Mouse (Mus musculus) forebrain, embryonic 14.5 days (tissue): ENCODE data around the gene H2-DMa. TPM values are rescaled to one million over a fixed set of nuclear protein-coding genes. Genes with fewer than 3 reads are reported as not detected.

Source experiments
- ATAC-seq: fragments of 200-750 bp; cut with Nextera tagmentation; 2 replicates; pipeline ENCODE4 v1.8.0; 2017; ENCODE audit warnings: mild to moderate bottlenecking, moderate library complexity
- DNase-seq: peaks from one replicate; pipeline ENCODE4 v3.0.0-alpha.2; 2015; ENCODE audit warnings: low spot score
- H3K27ac ChIP-seq: fragments of 300-500 bp; sonication (generic); 2 replicates; pipeline ENCODE4 v1.5.1; 2014; ENCODE audit warnings: low read depth, mild to moderate bottlenecking, control low read depth, low read length, moderate library complexity
- H3K27me3 ChIP-seq: fragments of 300-500 bp; sonication (generic); replicated peaks from 2 replicates; pipeline ENCODE4 v1.6.1; 2014; ENCODE audit warnings: low read length, control low read depth, mixed read lengths; ENCODE audit not compliant: control insufficient read depth, insufficient read depth
- H3K36me3 ChIP-seq: fragments of 300-500 bp; sonication (generic); 2 replicates; pipeline ENCODE4 v1.6.1; 2014; ENCODE audit warnings: low read length, control low read depth; ENCODE audit not compliant: control insufficient read depth, insufficient read depth
- H3K4me1 ChIP-seq: fragments of 300-500 bp; sonication (generic); 2 replicates; pipeline ENCODE4 v1.6.1; 2014; ENCODE audit warnings: antibody characterized with exemption, low read length, control low read depth; ENCODE audit not compliant: control insufficient read depth, insufficient read depth
- H3K4me2 ChIP-seq: fragments of 300-500 bp; sonication (generic); 2 replicates; pipeline ENCODE4 v1.6.1; 2014; ENCODE audit warnings: mild to moderate bottlenecking, control low read depth, low read length
- H3K4me3 ChIP-seq: fragments of 300-500 bp; sonication (generic); 2 replicates; pipeline ENCODE4 v1.5.1; 2014; ENCODE audit warnings: low read depth, low read length, control low read depth
- H3K9ac ChIP-seq: fragments of 300-500 bp; sonication (generic); 2 replicates; pipeline ENCODE4 v1.6.1; 2014; ENCODE audit warnings: mild to moderate bottlenecking, low read length, control low read depth, moderate library complexity
- H3K9me3 ChIP-seq: fragments of 300-500 bp; sonication (generic); replicated peaks from 2 replicates; pipeline ENCODE4 v1.6.1; 2016; ENCODE audit warnings: low read length, control low read depth, mixed read lengths; ENCODE audit not compliant: control insufficient read depth
- WGBS: fragments of 180-500 bp; shearing (Covaris S2); extraction: QIAGEN DNeasy Blood & Tissue Kit; methylation state at CpG from one replicate; pipeline ENCODE4 v1.1.7; 2014; 5-methylcytosine and 5-hydroxymethylcytosine counted together
- polyA plus RNA-seq: library from polyadenylated mRNA; unstranded; fragments of >200 nt; fragmentation: Nextera tagmentation; extraction: Ambion mirVana; gene quantifications from 2 replicates; pipeline ENCODE4 v1.2.1, GENCODE M21; 2014

The H2-DMa gene
- polyA plus RNA-seq, 1 experiment from 2014 or later: 11.6 TPM

DNA sequence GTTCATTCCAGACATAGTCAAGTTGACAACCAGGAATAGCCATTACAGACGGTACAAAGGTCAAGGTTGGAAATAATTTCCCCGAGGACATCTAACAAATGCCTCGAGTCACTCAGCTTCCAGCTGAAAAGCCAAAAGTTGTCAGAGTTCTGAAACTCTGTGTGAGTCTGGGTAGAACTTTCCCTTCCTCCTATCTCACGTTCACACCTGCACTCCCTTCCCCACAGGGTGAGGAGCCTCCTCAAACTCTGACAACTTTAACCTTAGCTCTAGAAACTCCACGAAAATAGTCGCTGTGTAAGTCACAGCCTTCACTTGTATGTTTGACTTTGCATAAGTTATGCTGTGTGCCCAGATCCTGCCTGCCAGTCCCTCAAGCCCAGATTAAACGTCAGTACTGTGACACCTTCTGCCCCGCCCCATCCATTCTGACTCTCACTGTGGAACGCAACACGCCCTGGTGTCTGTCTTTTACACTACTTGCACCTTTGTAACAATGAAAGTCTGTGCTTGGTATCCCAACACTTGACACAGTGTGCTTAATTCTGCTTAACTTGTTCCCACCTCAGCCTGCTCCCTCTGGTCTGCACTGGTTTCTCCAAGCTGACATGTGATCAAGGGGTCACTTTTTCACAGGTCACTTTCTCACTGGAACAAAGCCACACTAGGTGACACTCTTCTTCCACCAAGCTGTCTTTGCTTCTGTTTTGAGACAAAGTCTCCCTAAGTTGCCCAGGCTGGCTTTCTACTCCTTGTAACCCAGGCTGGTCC lies 20.4 kb upstream of the H2-DMa start:
- no peak overlapping the region for H3K4me2 ChIP-seq
- H3K36me3 ChIP-seq: no peaks in the 10 kb centered on the region
- no peak overlapping the region for H3K9ac ChIP-seq
- no peak for ATAC-seq
- H3K27ac ChIP-seq: no peak overlapping the region
- no peaks in the 10 kb centered on the region for H3K4me1 ChIP-seq
- 63% methylated on average over 10 of the region's 10 CpGs for WGBS
- H3K9me3 ChIP-seq: no peaks in the 10 kb centered on the region
- no peaks in the 10 kb centered on the region for H3K27me3 ChIP-seq
- no peak for DNase-seq
- no peak overlapping the region for H3K4me3 ChIP-seq

DNA sequence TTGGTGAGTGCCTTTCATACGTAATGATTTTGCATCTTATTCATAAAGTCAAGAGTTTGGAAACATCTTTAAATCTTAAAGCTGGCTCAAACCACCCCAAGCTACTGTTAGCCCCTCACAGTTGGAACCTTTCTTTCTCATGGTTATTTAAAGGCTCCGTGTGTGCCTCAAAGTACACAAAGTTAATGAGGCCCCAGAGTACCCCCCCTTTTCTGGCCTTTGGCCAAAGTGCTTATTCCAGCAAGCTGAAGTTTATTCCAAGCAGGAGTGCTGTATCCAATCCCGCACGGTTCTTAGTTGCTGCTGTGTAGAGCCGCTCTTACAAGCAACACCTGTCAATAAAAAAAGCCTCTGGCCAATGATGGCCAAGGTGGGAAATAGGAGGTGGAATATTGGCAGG lies 19.8 kb upstream of the H2-DMa start:
- Histone ChIP-seq H3K9me3 (no peaks in the 10 kb centered on the region), H3K4me3 (no peak overlapping the region), H3K4me1 (no peaks in the 10 kb centered on the region), H3K36me3 (no peaks in the 10 kb centered on the region), H3K27me3 (no peaks in the 10 kb centered on the region), H3K27ac (no peak overlapping the region), H3K4me2 (no peak overlapping the region), H3K9ac (0 out of 2 replicates have a peak overlapping the region, but pooled peaks have one; percentile 1)
- peak; percentile 58 for DNase-seq
- 21% methylated on average over 5 of the region's 5 CpGs for WGBS
- ATAC-seq: no peak

DNA sequence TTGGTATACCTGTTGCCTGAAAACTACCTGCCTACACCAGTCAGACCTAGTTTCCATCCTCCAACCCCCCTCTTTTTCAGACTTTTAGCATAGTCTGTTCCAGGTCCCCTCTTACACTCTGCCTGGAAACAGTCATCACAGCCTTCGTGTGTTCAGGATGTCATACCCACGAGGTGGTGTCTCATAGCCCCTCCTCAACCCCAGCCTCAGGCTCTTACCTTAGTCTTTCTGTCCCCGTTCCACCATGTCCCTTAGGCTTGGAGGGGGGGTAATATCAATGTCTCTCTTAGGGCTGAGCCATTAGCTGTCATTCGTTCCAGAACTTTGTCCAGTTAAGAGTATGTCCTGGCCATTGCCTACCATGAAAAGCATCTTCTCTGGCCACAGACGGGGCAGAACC lies 18.2 kb upstream of the H2-DMa start:
- ATAC-seq (peak; percentile 5; the same call in 1 of the 2 replicates), DNase-seq (no peak)
- Histone ChIP-seq H3K4me2 (no peak overlapping the region), H3K27me3 (no peaks in the 10 kb centered on the region), H3K4me1 (no peaks in the 10 kb centered on the region), H3K27ac (no peak overlapping the region), H3K9ac (no peak overlapping the region), H3K9me3 (no peaks in the 10 kb centered on the region), H3K4me3 (no peak overlapping the region), H3K36me3 (no peaks in the 10 kb centered on the region)
- 37% methylated on average over 5 of the region's 5 CpGs for WGBS

DNA sequence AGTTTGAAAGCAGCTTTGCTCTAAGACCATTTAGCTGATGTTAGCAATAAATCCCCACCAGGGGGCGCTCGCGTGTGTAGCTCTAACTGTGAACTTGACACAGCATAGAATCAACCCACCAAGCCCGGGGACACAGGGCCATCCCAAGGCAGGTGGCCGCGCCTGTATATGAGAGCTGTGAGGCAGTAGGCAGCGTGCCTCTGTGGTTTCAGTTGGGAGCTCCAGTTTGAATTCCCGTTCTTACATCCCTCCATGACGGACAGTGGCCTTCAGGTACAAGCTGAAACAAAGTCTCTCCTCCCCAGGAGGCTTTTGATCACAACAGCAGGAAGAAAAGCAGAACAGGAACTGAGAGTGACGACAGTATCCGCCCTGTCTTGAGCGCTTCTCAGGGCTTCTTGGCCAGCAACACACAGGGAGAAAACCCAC lies 17.7 kb upstream of the H2-DMa start:
- no peaks in the 10 kb centered on the region for H3K9me3 ChIP-seq
- H3K27me3 ChIP-seq: no peaks in the 10 kb centered on the region
- peak overlapping the region; percentile 25; the same call in 1 of the 2 replicates for H3K9ac ChIP-seq
- ATAC-seq: peak; percentile 88
- H3K36me3 ChIP-seq: no peaks in the 10 kb centered on the region
- WGBS: 6% methylated on average over 12 of the region's 12 CpGs
- H3K4me2 ChIP-seq: peak overlapping the region; percentile 33; the same call in 1 of the 2 replicates
- H3K4me1 ChIP-seq: no peaks in the 10 kb centered on the region
- peak; percentile 96 for DNase-seq
- no peak overlapping the region for H3K4me3 ChIP-seq
- H3K27ac ChIP-seq: no peak overlapping the region

DNA sequence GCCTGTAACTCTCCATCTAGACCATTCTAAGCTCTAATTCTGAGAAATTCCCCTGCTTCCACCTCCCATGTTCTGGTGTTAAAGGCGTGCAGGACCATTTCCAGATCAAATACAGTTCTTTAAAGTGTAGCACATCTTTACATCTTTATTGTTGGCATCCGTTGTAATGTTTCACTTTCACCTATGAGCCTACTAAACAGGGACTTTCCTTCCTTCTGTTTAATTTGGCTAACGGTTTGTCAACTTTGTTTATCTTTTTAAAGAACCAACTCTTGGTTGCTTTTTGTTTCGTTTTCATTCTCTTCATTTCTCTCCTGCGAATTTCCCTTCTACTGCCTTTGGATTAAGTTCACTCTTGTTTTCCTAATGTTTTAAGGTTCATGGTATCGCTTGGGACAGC lies 16.5 kb upstream of the H2-DMa start:
- H3K27ac ChIP-seq: no peak overlapping the region
- no peaks in the 10 kb centered on the region for H3K4me1 ChIP-seq
- no peak overlapping the region for H3K4me3 ChIP-seq
- DNase-seq (no peak), ATAC-seq (no peak)
- no peaks in the 10 kb centered on the region for H3K9me3 ChIP-seq
- H3K4me2 ChIP-seq: no peak overlapping the region
- H3K27me3 ChIP-seq: no peaks in the 10 kb centered on the region
- H3K9ac ChIP-seq: no peak overlapping the region
- 76% methylated on average over 6 of the region's 6 CpGs for WGBS
- no peaks in the 10 kb centered on the region for H3K36me3 ChIP-seq

DNA sequence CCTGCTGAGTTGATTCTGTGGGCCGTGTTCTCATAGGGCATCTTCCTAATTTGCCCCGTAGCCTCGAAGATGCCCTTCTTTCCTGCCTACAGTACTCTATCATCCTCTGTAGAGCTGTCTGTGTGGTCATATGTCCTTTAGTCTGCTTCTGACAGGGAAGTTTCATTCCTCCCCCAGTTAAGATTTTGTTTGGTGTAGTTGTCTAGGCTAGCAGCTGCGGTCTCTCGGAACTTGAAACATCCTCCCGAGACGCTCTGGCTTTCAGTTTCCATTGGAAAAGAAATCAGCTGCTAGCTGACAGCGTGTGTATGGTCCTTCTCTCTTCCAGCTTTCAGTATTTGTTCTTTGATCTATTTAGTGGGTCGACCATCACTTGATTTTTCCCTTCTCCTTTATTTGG lies 14.5 kb upstream of the H2-DMa start:
- no peak overlapping the region for H3K27ac ChIP-seq
- H3K27me3 ChIP-seq: no peaks in the 10 kb centered on the region
- DNase-seq (no peak), ATAC-seq (no peak)
- H3K9me3 ChIP-seq: no peaks in the 10 kb centered on the region
- no peak overlapping the region for H3K4me2 ChIP-seq
- peaks cover 9% of the 10 kb centered on the region for H3K36me3 ChIP-seq
- no peak overlapping the region for H3K4me3 ChIP-seq
- no peak overlapping the region for H3K9ac ChIP-seq
- H3K4me1 ChIP-seq: no peaks in the 10 kb centered on the region
- 88% methylated on average over 9 of the region's 9 CpGs for WGBS

DNA sequence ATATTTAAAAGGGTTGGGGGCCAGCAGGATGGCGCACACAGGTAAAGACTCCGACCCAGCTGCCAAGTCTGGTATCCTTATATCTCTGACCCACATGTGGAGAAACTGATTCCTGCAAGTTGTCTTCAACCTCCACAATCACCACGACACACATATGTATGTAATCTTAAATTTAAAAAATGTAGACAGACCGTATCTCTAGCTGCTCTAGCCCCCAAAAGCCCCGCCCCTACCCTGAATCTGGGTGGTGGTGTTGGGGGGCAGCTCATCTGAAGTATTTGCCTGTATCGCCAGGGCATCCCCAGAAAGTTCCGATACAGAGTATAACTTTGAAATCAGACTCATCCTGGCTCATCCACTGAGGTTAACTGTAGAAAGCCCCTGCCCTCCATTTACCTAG lies 12.8 kb upstream of the H2-DMa start:
- WGBS: 90% methylated on average over 7 of the region's 7 CpGs
- no peak overlapping the region for H3K4me3 ChIP-seq
- no peaks in the 10 kb centered on the region for H3K9me3 ChIP-seq
- DNase-seq (no peak), ATAC-seq (no peak)
- H3K27me3 ChIP-seq: no peaks in the 10 kb centered on the region
- H3K27ac ChIP-seq: no peak overlapping the region
- H3K4me2 ChIP-seq: no peak overlapping the region
- H3K36me3 ChIP-seq: peaks cover 26% of the 10 kb centered on the region
- no peaks in the 10 kb centered on the region for H3K4me1 ChIP-seq
- no peak overlapping the region for H3K9ac ChIP-seq

DNA sequence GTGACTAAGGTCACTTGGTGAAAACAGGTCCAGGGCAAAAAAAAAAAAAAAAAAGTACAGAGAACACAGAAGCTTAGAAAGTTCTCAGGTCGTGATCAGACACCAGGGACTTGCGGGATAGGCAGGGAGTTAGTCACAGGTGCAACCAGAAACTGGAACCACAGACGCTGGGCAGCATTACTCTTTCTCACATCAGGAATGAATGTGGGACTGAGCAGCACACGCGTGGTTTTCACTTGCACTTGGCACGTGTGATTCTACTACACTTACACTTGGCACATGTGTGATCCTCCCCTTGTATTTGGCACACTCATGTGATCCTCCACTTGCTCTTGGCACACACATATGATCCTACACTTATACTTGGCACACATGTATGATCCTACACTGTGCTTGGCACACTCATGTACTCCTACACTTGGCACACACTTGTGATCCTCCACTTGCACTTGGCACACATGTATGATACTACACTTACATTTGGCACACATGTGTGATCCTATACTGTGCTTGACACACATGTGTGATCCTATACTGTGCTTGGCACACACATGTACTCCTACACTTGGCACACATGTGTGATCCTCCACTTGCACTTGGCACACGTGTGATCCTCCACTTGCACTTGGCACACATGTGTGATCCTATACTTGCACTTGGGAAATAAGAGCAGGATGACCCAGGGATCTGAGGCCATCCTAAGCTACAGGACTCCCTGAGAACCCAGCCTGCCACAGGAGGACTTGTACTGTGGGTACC lies 12.1 kb upstream of the H2-DMa start:
- ATAC-seq (peak; percentile 70; the same call in 1 of the 2 replicates), DNase-seq (no peak)
- WGBS: 77% methylated on average over 7 of the region's 7 CpGs
- H3K4me1 ChIP-seq: no peaks in the 10 kb centered on the region
- H3K27ac ChIP-seq: no peak overlapping the region
- H3K4me3 ChIP-seq: no peak overlapping the region
- H3K27me3 ChIP-seq: no peaks in the 10 kb centered on the region
- H3K9ac ChIP-seq: no peak overlapping the region
- no peak overlapping the region for H3K4me2 ChIP-seq
- H3K36me3 ChIP-seq: peaks cover 34% of the 10 kb centered on the region
- H3K9me3 ChIP-seq: no peaks in the 10 kb centered on the region

DNA sequence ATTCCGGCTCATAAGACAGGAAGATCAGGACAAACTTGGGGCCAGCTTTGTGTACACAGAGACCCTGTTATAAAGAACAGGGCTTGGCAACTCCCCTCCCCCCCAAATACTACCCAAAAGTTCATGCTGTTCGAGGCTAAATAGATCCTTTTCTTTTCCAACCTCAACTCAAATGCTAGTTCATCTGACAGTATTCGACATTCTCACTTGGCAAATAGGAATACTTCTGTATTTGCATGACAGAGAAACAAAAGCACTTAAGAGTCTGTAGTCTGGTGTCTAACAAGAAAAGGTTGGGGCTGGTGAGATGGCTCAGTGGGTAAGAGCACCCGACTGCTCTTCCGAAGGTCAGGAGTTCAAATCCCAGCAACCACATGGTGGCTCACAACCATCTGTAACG lies 10.9 kb upstream of the H2-DMa start:
- H3K4me1 ChIP-seq: no peaks in the 10 kb centered on the region
- DNase-seq: no peak
- no peaks in the 10 kb centered on the region for H3K9me3 ChIP-seq
- no peak overlapping the region for H3K9ac ChIP-seq
- H3K27ac ChIP-seq: no peak overlapping the region
- no peak overlapping the region for H3K4me3 ChIP-seq
- 78% methylated on average over 5 of the region's 6 CpGs for WGBS
- no peak for ATAC-seq
- H3K4me2 ChIP-seq: no peak overlapping the region
- H3K27me3 ChIP-seq: no peaks in the 10 kb centered on the region
- H3K36me3 ChIP-seq: peaks cover 45% of the 10 kb centered on the region
